Mouse (Mus musculus) olfactory bulb, adult 2 months (tissue): ENCODE results near the gene Gtf3c1. TPM values are rescaled to one million over a fixed set of nuclear protein-coding genes. Genes with fewer than 3 reads are reported as not detected.
A peak's percentile ranks its signal among the peaks of the same experiment; 100 is the strongest.

Experiments
- H3K27ac ChIP-seq: fragments of 200-500 bp; 2 replicates; pipeline ENCODE4 v1.5.1; 2012; ENCODE audit warnings: low read depth, low read length; ENCODE audit not compliant: insufficient read depth
- H3K4me1 ChIP-seq: fragments of 200-500 bp; 2 replicates; pipeline ENCODE4 v1.6.1; 2012; ENCODE audit warnings: low read length; ENCODE audit not compliant: control insufficient read depth, insufficient read depth
- H3K4me3 ChIP-seq: fragments of 200-500 bp; 2 replicates; pipeline ENCODE4 v1.5.1; 2012; ENCODE audit warnings: mild to moderate bottlenecking, low read depth, low read length, moderate library complexity; ENCODE audit not compliant: insufficient read depth
- CTCF ChIP-seq: fragments of 200-500 bp; IDR thresholded peaks from 2 replicates; pipeline ENCODE4 v1.5.1; 2012; ENCODE audit warnings: low read depth, mild to moderate bottlenecking, low read length, moderate library complexity; ENCODE audit not compliant: insufficient read depth
- POLR2A ChIP-seq: fragments of 200-500 bp; IDR thresholded peaks from 2 replicates; pipeline ENCODE4 v1.6.1; 2012; ENCODE audit warnings: mild to moderate bottlenecking, low read depth, low read length, moderate library complexity; ENCODE audit not compliant: insufficient read depth
- WGBS: fragments of 180-500 bp; shearing (Covaris S2); methylation state at CpG from one replicate; pipeline ENCODE4 v1.1.7; 2018; 5-methylcytosine and 5-hydroxymethylcytosine counted together
- polyA plus RNA-seq: library from polyadenylated mRNA; stranded (reverse); fragments of >200 nt; gene quantifications from 2 replicates; pipeline ENCODE4 v1.2.4, GENCODE M21; 2012; ENCODE audit warnings: low replicate concordance; ENCODE audit not compliant: missing spikeins, insufficient read depth, insufficient read length

Gtf3c1 gene
- polyA plus RNA-seq, 1 experiment: not detected

- WGBS: 92% methylated on average over 8 of the region's 8 CpGs
These were observed 36.2 kb downstream of the Gtf3c1 start for GRCm38 (mm10) chr7:125671396-125671795.

GRCm38 (mm10) chr7:125670865-125671264 is 36.7 kb downstream of the Gtf3c1 start:
- TF ChIP-seq CTCF (no peak), POLR2A (no peak)
- Histone ChIP-seq H3K27ac (no peak overlapping the region), H3K4me3 (no peak overlapping the region), H3K4me1 (no peaks in the 10 kb centered on the region)
- WGBS: 94% methylated on average over 6 of the region's 6 CpGs

More at GRCm38 (mm10) chr7:125671396-125671795, 36.2 kb downstream of the Gtf3c1 start:
- Histone ChIP-seq H3K4me1 (no peaks in the 10 kb centered on the region), H3K27ac (no peak overlapping the region), H3K4me3 (no peak overlapping the region)
- TF ChIP-seq POLR2A: no peak

GRCm38 (mm10) chr7:125663654-125664053 is 43.9 kb downstream of the Gtf3c1 start:
- WGBS: 84% methylated on average over 3 of the region's 3 CpGs
- Histone ChIP-seq H3K4me3 (no peak overlapping the region), H3K4me1 (no peaks in the 10 kb centered on the region), H3K27ac (no peak overlapping the region)
- no peak for TF ChIP-seq POLR2A
- no peak for TF ChIP-seq CTCF

- Histone ChIP-seq H3K4me3 (no peak overlapping the region), H3K4me1 (no peaks in the 10 kb centered on the region), H3K27ac (no peak overlapping the region)
- TF ChIP-seq POLR2A (no peak), CTCF (no peak)
- 97% methylated on average over 6 of the region's 6 CpGs for WGBS
These were observed 50.1 kb downstream of the Gtf3c1 start for GRCm38 (mm10) chr7:125657511-125657910.

GRCm38 (mm10) chr7:125649013-125649412 is 58.6 kb downstream of the Gtf3c1 start:
- Histone ChIP-seq H3K4me1 (no peaks in the 10 kb centered on the region), H3K27ac (no peak overlapping the region), H3K4me3 (no peak overlapping the region)
- TF ChIP-seq POLR2A (no peak), CTCF (no peak)
- 85% methylated on average over 1 of the region's 1 CpGs for WGBS

GRCm38 (mm10) chr7:125645413-125645812 is 62.2 kb downstream of the Gtf3c1 start:
- TF ChIP-seq POLR2A (no peak), CTCF (no peak)
- H3K4me1 ChIP-seq: no peaks in the 10 kb centered on the region
- 78% methylated on average over 7 of the region's 7 CpGs for WGBS
- H3K27ac ChIP-seq: no peak overlapping the region
- no peak overlapping the region for H3K4me3 ChIP-seq

GRCm38 (mm10) chr7:125643880-125644279 is 63.7 kb downstream of the Gtf3c1 start:
- Histone ChIP-seq H3K4me3 (no peak overlapping the region), H3K4me1 (peaks cover 5% of the 10 kb centered on the region; the same call in 1 of the 2 replicates), H3K27ac (no peak overlapping the region)
- no peak for TF ChIP-seq POLR2A
- TF ChIP-seq CTCF: no peak
- 64% methylated on average over 6 of the region's 6 CpGs for WGBS

GRCm38 (mm10) chr7:125638870-125639386 is 68.7 kb downstream of the Gtf3c1 start:
- 34% methylated on average over 9 of the region's 9 CpGs for WGBS
- Histone ChIP-seq H3K27ac (no peak overlapping the region; the same call in 1 of the 2 replicates), H3K4me1 (peaks cover 19% of the 10 kb centered on the region), H3K4me3 (no peak overlapping the region)
- TF ChIP-seq POLR2A: no peak
- TF ChIP-seq CTCF: peak; percentile 72

- H3K27ac ChIP-seq: no peak overlapping the region
- peaks cover 19% of the 10 kb centered on the region for H3K4me1 ChIP-seq
- 64% methylated on average over 6 of the region's 6 CpGs for WGBS
- H3K4me3 ChIP-seq: no peak overlapping the region
- no peak for TF ChIP-seq CTCF
- TF ChIP-seq POLR2A: no peak
These were observed 69.2 kb downstream of the Gtf3c1 start for GRCm38 (mm10) chr7:125638376-125638775.
